Mouse (Mus musculus) kidney, postnatal 25 days (tissue): Measurements from ENCODE around the gene Rsph3b.
"Not testable (repeated sequence)": the region's sequence is repeated elsewhere in the genome, so short reads cannot be mapped to it uniquely, and the experiment has no call there.

Experiments
- DNase-seq, 2 experiments: peaks; one replicate each; pipeline ENCODE4 v3.0.0; 2021; ENCODE audit warnings: mixed read lengths in 2 of 2

Gene Rsph3b

DNA sequence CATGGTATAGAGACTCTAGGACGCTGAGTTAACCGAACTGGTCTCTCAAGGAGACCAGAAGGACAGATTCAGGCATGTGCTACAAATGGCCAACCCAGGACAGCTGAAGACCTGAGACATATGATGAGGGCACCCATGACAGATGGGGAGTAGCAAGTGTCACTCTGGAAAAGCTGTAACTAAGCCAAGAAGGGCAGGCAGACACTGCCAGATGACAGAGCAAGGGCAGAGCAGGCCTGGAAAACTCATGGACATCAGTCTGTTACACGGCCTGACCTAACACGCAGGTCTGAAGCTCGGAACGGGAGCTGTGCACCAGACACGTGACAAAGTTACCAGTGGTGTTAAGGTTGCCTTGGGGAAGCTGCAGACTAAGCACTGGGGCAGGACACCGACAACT is 10.4 kb upstream of the Rsph3b start:
- DNase-seq: peak in 1 of 2 experiments; percentile 48

DNA sequence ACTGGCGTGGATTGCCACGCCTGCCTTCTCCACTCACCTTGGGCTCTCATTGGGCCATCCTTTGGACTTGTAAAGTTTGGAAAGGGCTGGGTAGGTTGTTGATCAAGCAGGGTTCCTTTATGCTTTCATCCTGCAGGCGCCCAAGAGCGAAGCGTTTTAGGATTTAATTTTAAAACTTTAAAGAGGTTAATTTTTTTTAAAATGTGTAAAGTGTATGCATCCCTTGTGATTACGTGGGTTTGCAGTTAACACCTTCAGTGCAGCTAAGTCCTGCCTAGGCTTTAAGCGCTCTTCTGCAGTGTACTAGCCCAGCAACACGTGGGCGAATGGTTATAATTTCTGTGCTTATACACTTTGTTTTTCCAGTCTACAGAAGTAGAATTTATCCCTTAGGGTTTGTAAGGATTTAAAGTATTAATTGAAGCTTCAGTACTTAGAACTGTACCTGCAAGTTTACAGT is 317 bp upstream of the Rsph3b start:
- DNase-seq: not testable (repeated sequence)

DNA sequence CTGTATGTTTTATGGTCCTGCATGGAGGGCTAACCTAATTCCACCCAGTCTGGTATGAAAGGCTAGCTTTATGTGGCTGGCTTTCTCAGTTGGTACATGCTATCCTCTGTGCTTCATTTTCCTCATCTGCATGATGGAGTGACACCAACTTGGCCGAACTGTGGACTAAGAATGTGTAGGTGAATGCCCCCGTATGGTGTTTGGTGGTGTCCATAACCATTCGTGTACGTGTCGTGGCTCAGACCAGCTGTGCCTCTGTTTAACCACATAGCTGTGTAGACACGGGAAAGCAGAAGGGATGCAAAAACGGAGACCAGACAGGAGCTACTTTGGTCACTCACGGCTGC is 872 bp downstream of the Rsph3b start:
- DNase-seq: not testable (repeated sequence)

DNA sequence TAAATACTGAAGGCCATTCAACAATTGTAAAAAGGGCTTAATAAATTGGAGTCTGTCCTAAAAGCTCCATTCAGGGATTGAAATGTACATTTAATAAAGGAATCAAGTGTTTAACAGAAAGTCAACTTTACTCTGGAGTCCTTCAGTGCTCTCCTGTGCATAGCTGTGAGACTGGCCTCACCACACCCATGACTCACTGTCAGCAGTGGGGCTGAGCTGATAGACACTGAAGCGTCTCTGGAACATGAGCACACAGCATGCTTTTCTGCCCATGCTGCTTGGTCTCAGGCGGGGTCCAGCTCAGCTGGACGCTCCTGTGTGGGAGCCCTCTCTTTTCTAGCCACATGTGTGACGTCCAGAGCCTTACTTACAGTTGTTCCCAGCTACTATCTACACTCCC is 5.9 kb downstream of the Rsph3b start:
- DNase-seq: not testable (repeated sequence)

DNA sequence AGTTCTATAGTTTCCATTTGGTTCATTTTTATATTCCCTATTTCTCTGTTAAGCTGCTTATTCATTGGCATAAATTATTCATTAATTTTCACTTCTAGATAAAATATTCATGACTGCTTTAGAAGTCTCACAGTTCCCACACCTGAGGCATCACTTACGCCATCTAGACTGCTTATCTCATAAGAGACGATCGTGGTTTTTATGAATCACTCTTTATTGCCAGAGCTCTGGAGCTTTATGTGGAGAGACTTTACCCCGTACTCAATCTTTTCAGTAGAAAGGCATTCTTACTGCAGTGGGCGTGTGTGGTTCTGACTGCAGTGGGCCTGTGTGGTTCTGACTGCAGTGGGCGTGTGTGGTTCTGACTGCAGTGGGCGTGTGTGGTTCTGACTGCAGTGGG is 16.9 kb downstream of the Rsph3b start:
- DNase-seq: not testable (repeated sequence)

DNA sequence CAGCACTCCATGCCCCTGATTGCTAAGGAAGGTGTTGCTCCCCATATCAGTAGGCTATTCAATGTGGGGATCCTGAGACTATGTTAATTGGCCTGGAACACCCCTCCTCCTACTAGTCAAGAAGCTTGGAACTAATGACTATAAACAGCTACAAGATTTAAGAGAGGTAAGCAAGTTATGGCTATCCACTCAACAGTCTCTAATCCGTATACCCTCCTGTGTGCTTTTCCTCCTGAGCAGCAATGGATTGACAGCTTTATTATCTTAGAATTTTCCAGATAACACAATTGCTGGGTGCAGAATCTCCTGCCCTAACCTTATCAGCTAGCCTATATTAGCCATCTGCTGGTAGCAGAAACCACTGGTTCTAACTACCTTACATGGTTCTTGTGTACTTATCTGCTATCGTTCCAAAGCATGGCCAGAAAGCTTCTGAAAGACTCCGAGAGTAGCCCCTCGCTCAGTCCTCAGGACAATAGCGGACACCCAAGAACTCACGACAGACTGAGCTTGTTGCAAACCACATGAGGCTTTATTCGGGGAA is 28.1 kb downstream of the Rsph3b start:
- not testable (repeated sequence) for DNase-seq

DNA sequence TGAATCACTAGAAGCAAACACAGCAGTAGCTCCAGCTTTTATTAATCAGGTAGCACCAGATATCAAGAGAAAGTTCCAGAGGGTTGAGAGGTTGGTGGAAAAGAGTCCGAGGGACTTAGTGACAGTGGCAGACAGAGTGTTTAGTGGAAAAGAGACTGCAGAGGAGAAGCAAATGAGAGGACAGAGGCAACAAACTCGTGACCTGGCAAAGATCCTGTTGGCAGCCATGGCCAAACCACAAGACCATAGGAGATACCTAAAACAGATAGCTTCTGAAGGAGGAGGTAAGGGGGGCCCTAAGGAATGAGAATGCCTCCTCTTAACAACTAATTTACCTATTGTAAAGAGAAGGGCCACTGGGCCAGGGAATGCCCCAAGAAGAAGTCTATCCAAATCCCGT is 29.1 kb downstream of the Rsph3b start:
- not testable (repeated sequence) for DNase-seq

DNA sequence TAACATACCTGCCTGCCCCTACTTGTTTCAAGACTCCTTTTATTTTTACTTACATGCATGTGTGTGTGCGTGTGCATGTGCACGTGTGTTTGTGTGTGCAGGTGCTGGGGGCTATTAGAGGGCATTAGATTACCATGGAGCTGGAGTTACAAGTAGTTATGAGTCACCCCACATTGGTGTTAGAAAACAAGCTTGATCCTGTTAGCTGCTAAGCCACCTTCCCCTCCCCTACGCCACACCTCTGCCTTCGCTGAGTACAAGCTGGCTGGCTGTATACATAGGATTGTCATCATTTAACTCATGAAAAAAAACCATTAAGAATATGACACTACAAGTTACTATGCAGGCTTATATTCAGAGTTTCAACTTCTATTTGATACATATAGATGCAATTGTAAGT is 33.2 kb downstream of the Rsph3b start:
- DNase-seq: not testable (repeated sequence)

DNA sequence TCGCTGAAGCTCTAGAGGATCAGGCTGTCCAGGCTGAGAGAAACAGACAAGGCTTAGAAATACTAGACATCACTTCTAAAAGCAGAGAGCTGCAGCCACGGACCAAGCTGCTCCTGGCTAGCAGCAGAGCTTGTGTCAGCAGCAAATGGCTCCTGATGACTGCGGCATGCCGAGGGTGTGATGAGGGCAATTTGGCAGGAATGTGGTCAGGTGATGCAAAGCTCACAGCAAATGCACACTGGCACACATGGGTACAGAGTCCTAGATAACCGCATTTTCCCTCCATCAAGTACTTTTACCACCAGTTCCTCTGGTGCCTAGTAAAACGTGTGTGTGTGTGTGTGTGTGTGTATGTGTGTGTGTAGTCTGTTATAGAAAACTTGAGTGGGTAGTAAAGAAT is 34.4 kb downstream of the Rsph3b start:
- DNase-seq: not testable (repeated sequence)

DNA sequence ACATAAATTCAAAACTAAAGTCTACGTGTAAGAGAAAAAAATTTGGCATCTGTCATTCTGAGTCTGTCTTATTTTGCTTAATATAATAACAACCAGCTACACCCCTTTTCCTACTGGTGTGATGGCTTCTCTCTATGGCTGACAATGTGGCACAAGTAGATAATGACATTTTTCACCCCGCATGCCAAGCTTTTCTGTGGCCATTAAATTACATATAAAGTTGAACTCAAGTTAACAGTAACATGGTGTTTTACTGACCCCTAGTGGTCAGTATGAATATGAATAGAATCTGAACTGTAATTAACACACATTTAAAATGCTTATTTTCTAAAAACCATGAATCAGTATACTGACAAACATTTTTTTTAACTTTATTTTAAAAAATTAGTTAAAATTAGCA is 48.1 kb downstream of the Rsph3b start:
- not testable (repeated sequence) for DNase-seq

DNA sequence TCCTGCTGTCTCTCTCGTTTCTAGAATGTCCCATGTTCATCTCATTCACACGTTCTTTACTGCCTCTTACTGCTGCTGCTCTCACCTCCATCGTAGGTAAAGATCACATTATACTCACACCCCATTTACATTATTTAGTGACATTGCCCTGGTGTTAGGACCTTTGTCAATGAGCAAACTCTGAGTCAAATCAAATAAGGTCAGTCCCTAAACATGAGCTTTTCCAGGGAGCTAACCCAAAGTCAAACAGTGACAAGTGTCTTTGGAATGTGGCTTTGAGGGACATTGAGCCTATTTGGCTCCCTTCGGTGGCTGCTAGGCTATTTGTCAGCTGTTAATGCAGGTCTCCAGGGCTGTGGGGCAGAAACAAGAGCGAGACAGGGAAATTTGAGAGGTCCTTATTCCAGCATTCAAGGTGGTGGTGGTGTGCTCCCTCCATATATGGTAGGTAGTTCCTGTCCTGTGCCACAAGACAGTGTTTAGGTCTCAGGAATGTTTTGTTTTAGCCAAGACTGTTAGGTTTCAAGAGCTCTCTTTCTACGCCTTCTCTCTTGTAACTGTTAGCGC is 50.4 kb downstream of the Rsph3b start:
- not testable (repeated sequence) for DNase-seq

DNA sequence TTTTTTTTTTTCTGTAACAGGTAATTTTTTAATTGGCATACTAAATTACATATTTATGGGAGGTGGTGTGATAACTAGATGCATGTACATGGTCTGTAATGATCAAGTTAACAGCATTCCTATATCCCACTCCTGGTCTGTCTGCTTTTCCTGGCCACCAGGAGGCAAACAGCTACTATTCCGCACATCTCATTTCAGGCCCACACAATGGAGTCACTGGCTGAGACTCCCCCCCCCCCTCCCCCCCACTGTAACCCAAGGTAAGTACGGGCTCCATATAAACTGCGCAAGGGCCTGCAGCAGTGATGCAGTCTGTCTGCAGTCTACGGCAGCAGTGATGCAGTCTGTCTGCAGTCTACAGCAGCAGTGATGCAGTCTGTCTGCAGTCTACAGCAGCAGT is 51.7 kb downstream of the Rsph3b start:
- DNase-seq: no peak

DNA sequence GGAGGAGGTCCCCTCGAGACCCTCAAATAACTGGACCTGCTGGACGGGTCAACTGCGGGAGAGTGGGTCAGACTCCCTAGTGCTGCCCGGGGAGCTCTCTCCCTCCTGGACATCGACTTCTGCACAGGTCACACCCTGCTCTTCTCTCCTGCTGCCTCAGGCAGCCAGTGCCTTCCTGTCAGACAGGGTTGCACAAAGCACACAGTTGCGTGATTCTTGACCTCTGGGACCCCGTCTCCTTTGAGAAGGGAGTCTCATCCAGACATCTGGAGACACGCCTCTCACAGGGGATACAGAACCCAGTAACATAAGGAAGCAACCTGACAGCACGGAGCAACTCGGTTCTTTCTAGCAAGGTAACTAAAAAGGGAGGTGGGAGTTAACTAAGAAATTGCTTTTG is 55.1 kb downstream of the Rsph3b start:
- no peak for DNase-seq

DNA sequence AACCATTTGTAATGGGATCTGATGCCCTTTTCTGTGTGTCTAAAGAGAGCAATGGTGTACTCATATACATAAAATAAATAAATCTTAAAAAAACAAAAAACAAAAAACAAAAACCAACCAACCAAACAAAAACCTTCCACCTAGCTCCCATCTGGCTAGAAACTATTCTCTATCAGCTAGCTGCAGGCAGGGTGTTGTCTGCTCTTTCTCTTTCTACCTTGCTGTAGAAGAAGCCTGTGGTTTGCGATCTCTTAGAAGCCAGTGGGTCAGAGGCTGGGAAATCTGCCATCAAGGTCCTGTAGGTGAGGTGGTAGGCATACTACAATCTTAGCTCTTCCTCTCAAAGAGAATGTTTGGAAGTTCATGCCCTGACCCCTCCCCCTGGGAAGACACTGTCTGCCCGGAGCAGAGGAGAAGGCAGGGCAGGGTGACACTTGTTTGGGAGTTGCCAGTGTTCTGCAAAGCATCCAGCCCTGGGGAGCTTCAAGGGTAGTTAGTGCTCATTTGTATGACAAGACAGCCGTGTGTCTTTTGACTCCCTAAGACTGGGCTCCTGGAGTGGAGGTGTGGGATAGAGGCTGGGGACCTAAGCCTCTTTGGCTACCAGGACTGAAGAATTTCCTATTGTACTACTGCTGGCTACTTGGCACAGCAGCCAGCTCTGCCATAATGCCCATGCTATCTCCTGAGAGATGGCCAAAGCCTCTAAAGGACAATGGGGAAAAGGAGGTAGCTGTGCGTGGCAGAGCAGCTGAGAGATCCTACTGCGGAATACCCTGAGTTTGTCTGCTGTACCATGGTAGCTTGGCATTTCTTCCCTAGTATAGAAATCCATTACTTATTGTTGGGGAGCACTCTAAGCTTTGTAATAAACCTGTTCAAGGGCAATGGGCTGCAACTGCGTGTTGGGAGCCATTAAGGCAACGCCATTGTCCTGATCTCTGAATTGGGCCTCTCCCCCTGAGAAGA is 56.2 kb downstream of the Rsph3b start:
- DNase-seq: no peak

DNA sequence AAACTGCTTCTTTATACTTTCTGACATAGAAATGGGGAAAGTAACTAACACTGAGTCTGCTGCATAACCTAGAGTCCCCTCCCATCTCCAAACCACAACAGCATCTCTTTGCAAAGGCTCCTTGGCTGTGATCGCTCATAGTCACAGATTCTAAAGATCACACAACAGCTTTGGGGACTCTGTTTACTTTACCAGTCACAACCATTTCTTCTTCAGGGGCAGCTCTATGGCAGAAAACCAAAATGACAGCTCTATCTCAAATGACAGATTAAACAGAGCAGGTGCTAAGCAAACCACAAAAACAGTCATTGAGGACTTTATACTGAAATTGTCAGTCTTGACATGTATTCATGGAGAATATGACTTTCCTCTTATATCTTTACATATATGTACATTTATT is 62.0 kb downstream of the Rsph3b start:
- no peak for DNase-seq

DNA sequence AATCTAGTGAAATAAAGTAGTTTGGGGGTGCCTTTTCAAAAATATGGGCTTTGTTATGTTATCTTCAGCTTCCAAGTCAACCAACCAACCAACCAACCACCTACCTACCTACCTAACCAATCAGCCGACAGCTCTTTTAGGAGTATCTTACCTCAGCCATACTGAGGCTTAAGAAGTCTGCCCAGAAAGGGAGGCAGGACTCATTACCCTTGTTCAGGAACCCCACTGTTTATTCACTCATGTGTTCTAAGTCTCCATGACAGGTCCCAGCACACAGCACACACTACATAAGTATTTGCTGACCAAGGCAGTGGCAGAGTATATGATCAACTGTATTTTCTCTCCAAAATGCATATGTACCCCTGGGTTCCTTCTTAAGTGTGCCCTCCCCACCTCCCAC is 64.0 kb downstream of the Rsph3b start:
- no peak for DNase-seq

DNA sequence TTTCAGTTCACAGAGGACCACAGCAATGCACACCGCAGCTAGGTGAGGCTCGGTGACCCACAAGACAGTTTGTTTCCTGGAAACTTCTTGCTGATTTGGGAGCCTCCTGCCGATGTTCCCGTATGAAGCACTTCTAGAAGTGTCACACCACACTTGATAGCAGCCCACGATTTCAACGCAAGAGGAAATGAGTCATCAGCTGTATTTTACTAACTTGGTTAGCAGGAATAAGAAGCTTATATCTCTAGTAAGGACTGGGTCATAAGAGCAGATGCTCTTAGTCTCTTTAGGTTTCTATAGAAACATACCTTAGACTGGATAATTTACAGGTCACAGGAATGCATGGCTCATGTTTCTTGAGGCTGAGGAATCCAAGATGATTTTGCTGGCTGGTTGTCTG is 67.2 kb downstream of the Rsph3b start:
- DNase-seq: peak in 1 of 2 experiments; percentile 1

DNA sequence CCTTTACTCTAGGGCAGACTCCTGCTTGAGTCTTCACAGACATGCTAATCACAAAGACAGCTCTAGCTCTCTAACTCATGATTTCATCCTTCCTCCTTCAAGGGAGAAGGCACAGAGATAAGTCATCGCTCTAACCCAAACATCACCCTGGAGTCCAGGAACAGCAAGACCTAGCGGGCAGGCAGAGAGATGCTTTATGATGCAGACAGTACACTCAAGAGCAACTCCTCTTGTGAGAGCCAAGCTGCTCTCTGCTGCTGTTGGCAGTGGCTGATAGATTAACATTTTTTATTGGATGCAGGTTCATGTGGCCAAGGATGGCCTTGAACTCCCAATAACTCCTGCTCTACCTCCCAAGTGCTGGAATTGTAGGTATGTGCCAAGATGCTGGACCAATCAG is 77.1 kb downstream of the Rsph3b start:
- DNase-seq: no peak

DNA sequence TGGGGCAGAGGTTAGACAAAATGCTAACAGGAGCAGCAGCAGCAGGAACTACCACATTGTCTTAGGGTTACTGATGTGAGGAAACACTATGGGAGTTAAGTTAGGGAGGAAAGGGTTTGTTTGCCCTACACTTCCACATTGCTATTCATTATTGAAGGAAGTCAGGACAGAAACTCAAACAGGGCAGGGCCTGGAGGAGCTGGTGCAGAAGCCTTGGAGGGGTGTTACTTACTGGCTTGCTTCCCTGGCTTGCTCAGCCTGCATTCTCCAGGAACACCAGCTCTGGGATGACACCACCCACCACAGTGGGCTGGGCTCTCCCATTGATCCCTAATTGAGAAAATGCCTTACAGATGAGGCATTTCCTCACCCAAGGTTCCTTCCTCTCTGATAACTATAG is 79.7 kb downstream of the Rsph3b start:
- DNase-seq: no peak

DNA sequence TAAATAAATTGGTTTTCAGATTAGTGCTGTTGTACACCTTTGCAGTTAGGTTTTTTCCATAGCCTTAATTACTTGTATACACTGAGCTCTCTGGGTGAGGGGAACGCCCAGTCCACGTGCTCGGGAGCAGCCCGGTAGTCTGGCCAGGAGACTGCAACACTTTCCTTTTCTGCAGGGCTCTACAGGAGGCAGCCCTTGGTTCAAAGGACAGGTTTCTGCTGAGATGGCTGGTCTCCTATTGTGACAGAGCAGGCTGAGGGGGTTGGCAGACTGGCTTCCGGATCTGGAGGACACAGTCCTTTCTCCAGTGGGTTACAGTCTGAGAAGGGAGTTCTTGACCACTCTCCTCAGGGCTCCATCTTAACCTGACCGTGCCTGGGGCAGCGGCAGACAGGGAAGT is 80.7 kb downstream of the Rsph3b start:
- peak; percentile 78 to 92 for DNase-seq

DNA sequence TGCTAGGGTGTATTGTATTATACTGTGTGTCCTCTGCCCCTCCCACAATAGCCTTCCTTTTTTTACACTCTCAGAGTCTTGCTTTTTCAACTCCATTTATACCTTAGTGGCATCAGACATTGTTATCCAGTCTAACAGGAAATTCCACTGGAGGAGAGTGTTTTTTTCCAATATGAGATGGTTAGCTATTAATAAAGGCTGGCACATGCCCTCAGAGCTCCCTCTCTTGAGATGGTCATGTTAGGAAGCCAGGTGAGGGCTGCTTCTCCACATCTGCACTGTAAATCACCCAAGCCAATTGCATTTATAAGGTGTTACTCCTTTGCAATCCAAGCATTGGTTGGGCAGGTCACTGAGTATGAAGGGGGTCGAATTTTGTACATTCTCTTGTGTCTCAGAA is 81.9 kb downstream of the Rsph3b start:
- DNase-seq: no peak

DNA sequence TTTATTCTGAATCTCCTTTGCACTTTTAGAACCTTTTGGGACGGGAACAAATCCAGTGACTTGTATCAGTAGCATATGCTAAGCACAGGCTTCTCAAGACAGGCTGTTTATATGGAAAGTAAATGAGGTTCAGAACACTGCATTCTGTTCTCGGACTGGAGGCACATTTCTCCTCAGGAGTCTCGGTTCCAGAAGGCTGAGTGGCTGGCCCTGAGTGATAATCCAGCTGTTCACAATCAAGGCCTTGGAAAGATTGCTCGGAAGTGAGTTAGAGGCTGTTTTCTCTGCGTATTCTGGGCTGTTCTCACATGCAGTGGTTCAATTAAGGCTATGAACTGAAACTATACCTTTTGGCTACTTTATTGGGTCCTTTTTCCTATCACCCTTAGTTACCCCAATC is 82.9 kb downstream of the Rsph3b start:
- DNase-seq: no peak

DNA sequence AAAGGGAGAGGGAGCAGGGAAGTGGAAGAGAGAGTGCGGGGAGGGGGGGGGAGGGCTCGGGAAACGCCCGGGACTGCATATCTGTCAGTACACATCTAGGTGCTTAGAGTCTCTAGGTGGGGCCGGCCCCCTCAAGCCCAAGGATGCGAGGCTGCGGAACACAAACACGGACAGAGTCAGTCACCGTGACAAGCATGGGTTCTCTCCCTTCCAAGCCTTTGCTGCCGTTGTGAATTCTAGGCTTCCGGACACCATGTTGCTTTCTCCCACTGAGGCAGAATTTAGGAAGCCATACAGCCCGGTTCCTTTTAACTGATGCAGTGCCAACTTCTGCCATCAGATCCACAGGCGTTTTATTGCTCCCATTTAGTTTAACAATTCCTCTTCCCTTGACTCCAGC is 83.6 kb downstream of the Rsph3b start:
- no peak for DNase-seq

DNA sequence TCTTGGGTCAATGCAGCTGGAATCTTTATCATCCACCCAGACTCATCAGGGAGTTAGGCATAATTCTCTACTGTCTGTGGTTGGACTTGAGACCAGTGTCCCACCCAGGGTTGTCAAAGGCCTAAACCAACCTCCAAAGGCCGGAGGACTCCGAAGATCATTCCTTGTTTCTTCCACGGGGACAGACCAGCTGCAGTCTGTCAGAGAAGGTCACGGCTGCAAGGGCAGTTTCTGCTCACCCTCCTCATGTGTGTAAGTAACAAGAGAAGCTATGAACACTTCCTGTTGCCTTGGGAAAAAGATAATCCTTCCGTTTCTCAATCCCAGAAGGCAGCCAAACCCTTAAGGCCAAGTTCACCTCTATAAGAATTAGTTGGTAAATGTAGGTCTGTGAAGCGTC is 85.0 kb downstream of the Rsph3b start:
- DNase-seq: peak; percentile 48 to 68
